30 mouse cellular contexts compared by ENCODE assay signal in genomic region chr16:9303134-9303533, GRCm38 (mm10).
"Had no signal": no experiment of that assay in that cellular context is flagged by ENCODE, and none has a peak within 500 bp of the region (broad histone marks: within the 10 kb centered on the region; RNA-seq: fewer than 3 reads in every experiment).

No protein-coding gene starts in this region.

- H3K36me3 ChIP-seq: limb, embryonic 10.5 days; limb, embryonic 12.5 days; limb, embryonic 13.5 days; limb, embryonic 15.5 days; liver, embryonic 12.5 days; liver, embryonic 13.5 days; liver, embryonic 15.5 days; lung, embryonic 15.5 days; midbrain, embryonic 10.5 days; midbrain, embryonic 12.5 days; midbrain, embryonic 13.5 days; midbrain, embryonic 15.5 days; neural tube, embryonic 12.5 days had no signal

- DNase-seq: left cerebral cortex, postnatal 4 days; liver; liver, embryonic 13.5 days; liver, postnatal 0 days; lung, adult 18-20 months; lung, adult 2 months; lung, embryonic 14.5 days; lung, postnatal 10 days; lung, postnatal 14 days; lung, postnatal 36 days; lung, postnatal 4 days; midbrain, embryonic 14.5 days had no signal

- H3K27ac ChIP-seq: limb, embryonic 10.5 days; limb, embryonic 12.5 days; limb, embryonic 13.5 days; limb, embryonic 15.5 days; liver, embryonic 12.5 days; liver, embryonic 13.5 days; liver, embryonic 14.5 days; liver, embryonic 15.5 days; lung, embryonic 15.5 days; macrophage; midbrain, embryonic 10.5 days; midbrain, embryonic 12.5 days; midbrain, embryonic 13.5 days; midbrain, embryonic 15.5 days; neural tube, embryonic 12.5 days had no signal

- H3K4me3 ChIP-seq: limb, embryonic 10.5 days; limb, embryonic 12.5 days; limb, embryonic 13.5 days; limb, embryonic 15.5 days; liver, embryonic 12.5 days; liver, embryonic 13.5 days; liver, embryonic 15.5 days; lung, embryonic 15.5 days; megakaryocyte, embryonic 14.5 days; midbrain, embryonic 10.5 days; midbrain, embryonic 12.5 days; midbrain, embryonic 13.5 days; midbrain, embryonic 15.5 days; myocyte; neural tube, embryonic 12.5 days had no signal

- H3K9ac ChIP-seq: limb, embryonic 12.5 days; limb, embryonic 13.5 days; limb, embryonic 15.5 days; liver, embryonic 12.5 days; liver, embryonic 13.5 days; liver, embryonic 14.5 days; liver, embryonic 15.5 days; liver, postnatal 0 days; lung, embryonic 14.5 days; lung, embryonic 15.5 days; midbrain, embryonic 12.5 days; midbrain, embryonic 13.5 days; midbrain, embryonic 15.5 days; neural tube, embryonic 12.5 days had no signal

- H3K4me2 ChIP-seq: limb, embryonic 12.5 days; limb, embryonic 13.5 days; limb, embryonic 15.5 days; liver, embryonic 11.5 days; liver, embryonic 12.5 days; liver, embryonic 13.5 days; liver, embryonic 15.5 days; lung, embryonic 14.5 days; lung, embryonic 15.5 days; midbrain, embryonic 11.5 days; midbrain, embryonic 12.5 days; midbrain, embryonic 13.5 days; midbrain, embryonic 15.5 days; neural tube, embryonic 12.5 days had no signal

- H3K9me3 ChIP-seq: limb, embryonic 10.5 days; limb, embryonic 12.5 days; limb, embryonic 13.5 days; limb, embryonic 15.5 days; liver, embryonic 12.5 days; liver, embryonic 13.5 days; liver, embryonic 15.5 days; lung, embryonic 15.5 days; megakaryocyte, embryonic 14.5 days; midbrain, embryonic 10.5 days; midbrain, embryonic 12.5 days; midbrain, embryonic 13.5 days; midbrain, embryonic 15.5 days; neural tube, embryonic 12.5 days had no signal

- H3K4me1 ChIP-seq: limb, embryonic 10.5 days; limb, embryonic 12.5 days; limb, embryonic 13.5 days; limb, embryonic 15.5 days; liver, embryonic 12.5 days; liver, embryonic 13.5 days; liver, embryonic 15.5 days; lung, embryonic 15.5 days; megakaryocyte, embryonic 14.5 days; midbrain, embryonic 10.5 days; midbrain, embryonic 12.5 days; midbrain, embryonic 13.5 days; midbrain, embryonic 15.5 days; neural tube, embryonic 12.5 days had no signal

- H3K27me3 ChIP-seq: limb, embryonic 12.5 days; limb, embryonic 13.5 days; limb, embryonic 15.5 days; liver, embryonic 12.5 days; liver, embryonic 13.5 days; liver, embryonic 15.5 days; lung, embryonic 15.5 days; megakaryocyte, embryonic 14.5 days; midbrain, embryonic 12.5 days; midbrain, embryonic 13.5 days; midbrain, embryonic 15.5 days; neural tube, embryonic 12.5 days had no signal
